Mouse (Mus musculus) intestine, embryonic 16.5 days (tissue): ENCODE data around the gene Mup6. TPM values are rescaled to one million over a fixed set of nuclear protein-coding genes. Genes with fewer than 3 reads are reported as not detected.

Experiments
- ATAC-seq: fragments of 200-750 bp; cut with Nextera tagmentation; 2 replicates; pipeline ENCODE4 v1.8.0; 2017; ENCODE audit warnings: moderate TSS enrichment, moderate library complexity
- H3K27ac ChIP-seq: fragments of 300-500 bp; sonication (generic); 2 replicates; pipeline ENCODE4 v1.5.1; 2014; ENCODE audit warnings: mild to moderate bottlenecking, low read length
- H3K27me3 ChIP-seq: fragments of 300-500 bp; sonication (generic); replicated peaks from 2 replicates; pipeline ENCODE4 v1.6.1; 2014; ENCODE audit warnings: low read length, control low read depth, mixed read lengths; ENCODE audit not compliant: control insufficient read depth, insufficient read depth
- H3K36me3 ChIP-seq: fragments of 300-500 bp; sonication (generic); 2 replicates; pipeline ENCODE4 v1.6.1; 2014; ENCODE audit warnings: low read length, control low read depth; ENCODE audit not compliant: control insufficient read depth, insufficient read depth
- H3K4me1 ChIP-seq: fragments of 300-500 bp; sonication (generic); 2 replicates; pipeline ENCODE4 v1.6.1; 2014; ENCODE audit warnings: low read length, control low read depth, mixed read lengths; ENCODE audit not compliant: control insufficient read depth, insufficient read depth
- H3K4me2 ChIP-seq: fragments of 300-500 bp; sonication (generic); 2 replicates; pipeline ENCODE4 v1.6.1; 2014; ENCODE audit warnings: low read depth, low read length, control low read depth
- H3K4me3 ChIP-seq: fragments of 300-500 bp; sonication (generic); 2 replicates; pipeline ENCODE4 v1.5.1; 2014; ENCODE audit warnings: mild to moderate bottlenecking, low read length
- H3K9ac ChIP-seq: fragments of 300-500 bp; sonication (generic); 2 replicates; pipeline ENCODE4 v1.6.1; 2014; ENCODE audit warnings: low read depth, low read length
- H3K9me3 ChIP-seq: fragments of 300-500 bp; sonication (generic); 2 replicates; pipeline ENCODE4 v1.6.1; 2016; ENCODE audit warnings: low read length, control low read depth; ENCODE audit not compliant: control insufficient read depth
- WGBS: fragments of 180-500 bp; shearing (Covaris S2); extraction: QIAGEN DNeasy Blood & Tissue Kit; methylation state at CpG from one replicate; pipeline ENCODE4 v1.1.7; 2014; 5-methylcytosine and 5-hydroxymethylcytosine counted together
- polyA plus RNA-seq: library from polyadenylated mRNA; unstranded; fragments of >200 nt; fragmentation: Nextera tagmentation; extraction: Ambion mirVana; gene quantifications from 2 replicates; pipeline ENCODE4 v1.2.1, GENCODE M21; 2015

Gene Mup6
- not detected in 2 replicates for polyA plus RNA-seq

DNA sequence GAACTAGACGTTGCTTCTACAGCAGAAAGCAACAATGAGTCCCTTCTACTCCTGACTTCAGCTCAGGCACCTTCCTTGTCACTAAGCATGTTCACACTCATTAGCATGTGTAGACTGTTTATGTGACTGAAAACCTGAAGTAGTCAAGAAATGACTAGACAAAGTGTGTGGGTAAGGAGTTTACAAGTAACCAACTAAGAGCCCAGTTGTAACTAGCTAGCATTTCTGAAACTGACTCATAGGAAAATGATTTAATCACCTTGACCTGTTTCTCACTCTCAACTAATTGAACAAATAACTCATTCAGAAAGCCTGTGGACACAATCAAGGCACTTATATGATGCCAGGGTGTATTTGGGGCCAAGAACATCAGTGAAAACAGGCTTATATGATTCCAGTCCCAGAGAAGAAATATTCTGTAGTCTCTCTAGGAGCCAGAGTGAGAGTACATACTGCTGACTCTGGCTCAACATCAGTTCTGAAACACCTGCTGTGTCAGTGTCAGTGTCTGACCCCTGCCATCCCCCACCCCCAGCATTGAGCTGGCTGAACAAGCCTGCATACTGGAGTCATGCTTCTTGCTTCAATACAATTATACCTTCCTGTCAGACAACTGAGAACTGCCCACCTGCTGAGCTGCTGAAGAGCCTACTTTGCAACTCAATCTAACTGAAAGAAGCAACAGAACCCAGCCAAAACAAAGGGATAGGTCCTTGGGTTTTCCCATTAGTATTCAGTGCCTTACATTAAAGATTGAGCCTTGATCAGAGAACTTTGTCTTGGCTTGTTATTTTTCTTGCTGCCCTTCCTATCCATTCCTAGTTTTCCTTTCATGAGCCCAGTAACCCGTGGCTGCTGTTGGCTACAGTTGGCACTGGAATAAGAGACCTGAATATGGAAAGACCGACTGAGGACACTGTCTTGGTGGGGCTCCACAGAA, at the start of gene Mup6:
Mup6 (plus strand) TSS at position 890 of the 940 bp plus-strand sequence.
- no peak within 1 kb of the TSS for H3K4me3 ChIP-seq
- no peak within 1 kb of the TSS for H3K27ac ChIP-seq
- H3K4me1 ChIP-seq = no peaks in the 10 kb centered on the region
- 56% methylated on average over 3 of the region's 3 CpGs for WGBS
- no peaks in the 10 kb centered on the region for H3K27me3 ChIP-seq
- H3K9me3 ChIP-seq = no peaks in the 10 kb centered on the region
- no peak for ATAC-seq
- H3K4me2 ChIP-seq = no peak within 1 kb of the TSS
- no peaks in the 10 kb centered on the region for H3K36me3 ChIP-seq
- H3K9ac ChIP-seq = no peak within 1 kb of the TSS

GRCm38 (mm10) chr4:59914608-59915403, 49.3 kb upstream of the Mup6 start, which contains the start of gene Slc46a2:
Slc46a2 (minus strand) TSS chr4:59915056.
- ATAC-seq = no peak
- H3K27ac ChIP-seq = no peak within 1 kb of the TSS
- 15% methylated on average over 22 of the region's 22 CpGs for WGBS
- no peaks in the 10 kb centered on the region for H3K36me3 ChIP-seq
- H3K27me3 ChIP-seq = no peaks in the 10 kb centered on the region; the same call in 1 of the 2 replicates
- H3K4me2 ChIP-seq = 0 out of 2 replicates have a peak within 1 kb of the TSS, but pooled peaks have one; percentile 17
- H3K9ac ChIP-seq = no peak within 1 kb of the TSS
- no peak within 1 kb of the TSS for H3K4me3 ChIP-seq
- no peaks in the 10 kb centered on the region for H3K4me1 ChIP-seq
- no peaks in the 10 kb centered on the region for H3K9me3 ChIP-seq

DNA sequence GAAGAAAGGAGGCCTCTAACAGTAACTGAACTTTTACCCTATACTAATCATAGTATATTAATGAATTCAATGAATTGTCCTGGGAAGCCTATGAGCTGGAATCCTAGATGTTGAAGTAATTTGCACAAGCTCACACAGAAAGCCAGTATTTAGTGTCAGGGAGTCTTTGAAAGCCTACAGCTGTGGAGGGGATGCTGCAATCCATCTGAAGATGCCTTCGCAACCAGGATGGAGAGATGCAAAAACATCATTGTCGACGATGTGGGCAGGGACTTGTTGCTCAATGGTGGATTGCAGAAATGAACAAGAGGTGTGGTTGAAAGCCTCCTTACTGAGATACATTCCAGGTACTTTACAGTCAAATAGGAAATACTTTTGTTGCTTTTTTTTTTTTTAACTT, 46.1 kb upstream of the Mup6 start:
- 88% methylated on average over 3 of the region's 3 CpGs for WGBS
- Histone ChIP-seq H3K4me3 (no peak overlapping the region), H3K36me3 (no peaks in the 10 kb centered on the region), H3K9ac (no peak overlapping the region), H3K4me2 (no peak overlapping the region), H3K27me3 (no peaks in the 10 kb centered on the region; the same call in 1 of the 2 replicates), H3K27ac (no peak overlapping the region), H3K4me1 (no peaks in the 10 kb centered on the region), H3K9me3 (no peaks in the 10 kb centered on the region)
- ATAC-seq = no peak

GRCm38 (mm10) chr4:59925082-59925481, 39.0 kb upstream of the Mup6 start:
- no peak for ATAC-seq
- 88% methylated on average over 9 of the region's 9 CpGs for WGBS
- Histone ChIP-seq H3K27ac (no peak overlapping the region), H3K9me3 (no peaks in the 10 kb centered on the region), H3K4me3 (no peak overlapping the region), H3K4me1 (no peaks in the 10 kb centered on the region), H3K9ac (no peak overlapping the region), H3K36me3 (no peaks in the 10 kb centered on the region), H3K4me2 (no peak overlapping the region), H3K27me3 (no peaks in the 10 kb centered on the region; the same call in 1 of the 2 replicates)

GRCm38 (mm10) chr4:59927666-59928065, 36.4 kb upstream of the Mup6 start:
- Histone ChIP-seq H3K4me3 (no peak overlapping the region), H3K27ac (no peak overlapping the region), H3K36me3 (no peaks in the 10 kb centered on the region), H3K9me3 (no peaks in the 10 kb centered on the region), H3K27me3 (no peaks in the 10 kb centered on the region; the same call in 1 of the 2 replicates), H3K4me2 (no peak overlapping the region), H3K9ac (no peak overlapping the region), H3K4me1 (no peaks in the 10 kb centered on the region)
- WGBS = 77% methylated on average over 3 of the region's 3 CpGs
- ATAC-seq = no peak

DNA sequence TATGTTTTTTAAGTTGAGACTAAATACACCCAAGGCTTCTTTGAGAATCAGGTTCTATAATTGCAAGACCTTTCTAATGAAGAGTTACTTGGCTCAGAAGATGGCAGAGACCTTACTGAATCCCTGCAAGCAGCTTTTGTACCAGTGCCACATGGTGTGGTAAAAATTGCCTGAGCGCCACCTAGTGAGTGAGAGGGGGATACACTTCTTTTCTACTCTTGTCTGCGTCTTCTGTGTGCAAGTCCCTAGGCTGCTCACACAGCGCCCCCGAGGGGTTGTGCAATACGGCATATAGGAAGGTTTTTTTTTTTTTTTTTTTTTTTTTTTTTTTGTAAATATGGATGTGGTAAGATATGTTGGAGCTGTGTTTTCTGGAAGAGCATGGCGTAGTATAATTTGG, 35.7 kb upstream of the Mup6 start:
- H3K4me1 ChIP-seq = no peaks in the 10 kb centered on the region
- ATAC-seq = peak; percentile 40; the same call in 1 of the 2 replicates
- no peak overlapping the region for H3K9ac ChIP-seq
- H3K9me3 ChIP-seq = no peaks in the 10 kb centered on the region
- no peak overlapping the region for H3K4me3 ChIP-seq
- 25% methylated on average over 6 of the region's 6 CpGs for WGBS
- H3K36me3 ChIP-seq = no peaks in the 10 kb centered on the region
- H3K27ac ChIP-seq = no peak overlapping the region
- no peak overlapping the region for H3K4me2 ChIP-seq
- no peaks in the 10 kb centered on the region; the same call in 1 of the 2 replicates for H3K27me3 ChIP-seq

GRCm38 (mm10) chr4:59932505-59933281, 31.4 kb upstream of the Mup6 start:
- Histone ChIP-seq H3K27me3 (no peaks in the 10 kb centered on the region; the same call in 1 of the 2 replicates), H3K4me1 (no peaks in the 10 kb centered on the region), H3K27ac (no peak overlapping the region), H3K4me3 (no peak overlapping the region), H3K36me3 (no peaks in the 10 kb centered on the region), H3K9ac (no peak overlapping the region), H3K4me2 (no peak overlapping the region), H3K9me3 (no peaks in the 10 kb centered on the region)
- WGBS = 53% methylated on average over 6 of the region's 6 CpGs
- peak; percentile 68 for ATAC-seq

DNA sequence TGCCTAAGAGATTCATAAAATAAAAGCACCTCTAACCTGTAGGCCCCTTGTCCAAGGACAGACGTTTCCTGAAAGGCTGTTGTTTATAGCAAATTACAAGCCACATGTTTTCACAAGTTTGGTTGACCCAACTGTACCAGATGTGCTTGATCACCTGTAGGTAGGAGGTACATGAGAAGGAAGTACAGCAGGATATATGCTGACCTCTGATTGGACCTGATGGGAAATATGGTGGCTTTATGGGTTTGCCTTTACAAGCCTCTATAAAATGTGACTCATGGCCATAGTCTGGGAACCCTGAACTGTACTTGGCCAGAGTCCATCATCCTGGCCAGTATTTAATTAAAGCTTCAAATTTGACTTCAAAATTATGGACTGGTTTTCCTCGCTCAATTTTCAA, 26.6 kb upstream of the Mup6 start:
- Histone ChIP-seq H3K4me1 (no peaks in the 10 kb centered on the region), H3K4me3 (no peak overlapping the region), H3K36me3 (no peaks in the 10 kb centered on the region), H3K9ac (no peak overlapping the region), H3K27ac (no peak overlapping the region), H3K4me2 (no peak overlapping the region), H3K9me3 (no peaks in the 10 kb centered on the region), H3K27me3 (no peaks in the 10 kb centered on the region)
- WGBS = 67% methylated on average over 2 of the region's 2 CpGs
- peak; percentile 50; the same call in 1 of the 2 replicates for ATAC-seq
